Mouse (Mus musculus) testis, adult 2 months (tissue): ENCODE measurements around the gene Gjc1.

ENCODE experiments used
- CTCF ChIP-seq: fragments of 200-500 bp; IDR thresholded peaks from 2 replicates; pipeline ENCODE4 v1.5.1; 2012; ENCODE audit warnings: low read depth, mild to moderate bottlenecking, inconsistent platforms, low read length, moderate library complexity; ENCODE audit not compliant: control insufficient read depth, insufficient read depth, insufficient replicate concordance
- POLR2A ChIP-seq: fragments of 200-500 bp; IDR thresholded peaks from 2 replicates; pipeline ENCODE4 v1.6.1; 2012; ENCODE audit warnings: low read depth, mild to moderate bottlenecking, inconsistent platforms, low read length, moderate library complexity; ENCODE audit not compliant: control insufficient read depth

- no peak for TF ChIP-seq CTCF
- no peak for TF ChIP-seq POLR2A
These were observed 8.6 kb downstream of the Gjc1 start for GRCm38 (mm10) chr11:102810721-102811485.
